Mouse (Mus musculus) C2C12 (cell line): ENCODE measurements at regions not wholly inside any gene's neighbourhood (a gene's known extent, or its start where the extent isn't known, plus 50 kb on each side); places are given as distances from the start of the nearest gene placed in this dataset.

ENCODE experiments used
- H3K27me3 ChIP-seq: one replicate; pipeline ENCODE4 v1.6.1; 2011; ENCODE audit not compliant: control insufficient read depth, insufficient read depth, insufficient read length
- H3K36me3 ChIP-seq: one replicate; pipeline ENCODE4 v1.6.1; 2011; ENCODE audit not compliant: control insufficient read depth, insufficient read depth
- H3K4me3 ChIP-seq: one replicate; pipeline ENCODE4 v1.5.1; 2011; ENCODE audit warnings: mild to moderate bottlenecking, control low read depth; ENCODE audit not compliant: poor library complexity, insufficient read depth, severe bottlenecking
- H3K79me2 ChIP-seq: one replicate; pipeline ENCODE4 v1.6.1; 2011; ENCODE audit not compliant: control insufficient read depth, insufficient read depth
- H3K79me3 ChIP-seq: one replicate; pipeline ENCODE4 v1.6.1; 2011; ENCODE audit warnings: low read depth, control low read depth
- H3ac ChIP-seq: one replicate; pipeline ENCODE3; 2011; ENCODE audit warnings: low read depth; ENCODE audit not compliant: control insufficient read depth, insufficient read length
- CEBPB ChIP-seq: IDR thresholded peaks from one replicate; pipeline ENCODE4 v1.6.1; 2011; ENCODE audit warnings: low read depth, mild to moderate bottlenecking, control low read depth, moderate library complexity
- CTCF ChIP-seq: IDR thresholded peaks from one replicate; pipeline ENCODE4 v1.5.1; 2011; ENCODE audit not compliant: control insufficient read depth, insufficient read depth, insufficient read length
- FOSL1 ChIP-seq: IDR thresholded peaks from one replicate; pipeline ENCODE4 v1.8.0; 2011; ENCODE audit warnings: mild to moderate bottlenecking, low read length; ENCODE audit not compliant: poor library complexity, insufficient read depth, severe bottlenecking
- MAX ChIP-seq: IDR thresholded peaks from one replicate; pipeline ENCODE4 v1.6.1; 2011; ENCODE audit warnings: mild to moderate bottlenecking, control low read depth
- MYOD1 ChIP-seq: IDR thresholded peaks from one replicate; pipeline ENCODE4 v1.6.1; 2011; ENCODE audit warnings: low read depth; ENCODE audit not compliant: control insufficient read depth, insufficient read length
- MYOG ChIP-seq: IDR thresholded peaks from one replicate; pipeline ENCODE4 v1.6.1; 2011; ENCODE audit not compliant: control insufficient read depth, insufficient read length; ENCODE audit errors: extremely low read depth
- USF1 ChIP-seq: IDR thresholded peaks from one replicate; pipeline ENCODE4 v1.6.1; 2011; ENCODE audit warnings: low read depth, mild to moderate bottlenecking, control low read depth, moderate library complexity

DNA sequence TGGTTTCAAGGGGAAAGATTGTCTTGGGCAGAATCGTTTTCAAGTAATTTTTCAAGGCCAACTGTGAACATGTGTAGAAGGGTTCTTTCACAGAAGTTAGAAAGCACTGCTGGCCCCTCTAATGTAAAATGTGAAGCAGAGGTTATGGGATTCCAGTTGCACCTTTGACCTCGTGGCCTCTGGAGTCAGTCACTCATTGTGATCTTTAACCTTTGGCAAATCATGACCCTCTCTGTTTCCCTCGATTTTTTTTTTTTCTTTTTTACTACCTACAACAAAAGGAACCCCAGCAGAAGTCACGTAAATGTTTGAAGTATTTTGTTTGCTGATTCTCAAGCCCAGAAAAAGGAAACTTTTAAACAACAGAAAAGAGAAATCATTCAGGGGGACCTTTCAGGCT, 234.8 kb upstream of the Gpc5 start:
- Histone ChIP-seq H3ac (no peak overlapping the region), H3K79me3 (no peaks in the 10 kb centered on the region), H3K79me2 (no peaks in the 10 kb centered on the region), H3K4me3 (no peak overlapping the region), H3K27me3 (no peaks in the 10 kb centered on the region), H3K36me3 (no peaks in the 10 kb centered on the region)
- no peak for TF ChIP-seq CEBPB
- no peak for TF ChIP-seq CTCF
- no peak for TF ChIP-seq MYOG
- TF ChIP-seq FOSL1: no peak
- TF ChIP-seq USF1: no peak
- TF ChIP-seq MAX: no peak
- TF ChIP-seq MYOD1: no peak

DNA sequence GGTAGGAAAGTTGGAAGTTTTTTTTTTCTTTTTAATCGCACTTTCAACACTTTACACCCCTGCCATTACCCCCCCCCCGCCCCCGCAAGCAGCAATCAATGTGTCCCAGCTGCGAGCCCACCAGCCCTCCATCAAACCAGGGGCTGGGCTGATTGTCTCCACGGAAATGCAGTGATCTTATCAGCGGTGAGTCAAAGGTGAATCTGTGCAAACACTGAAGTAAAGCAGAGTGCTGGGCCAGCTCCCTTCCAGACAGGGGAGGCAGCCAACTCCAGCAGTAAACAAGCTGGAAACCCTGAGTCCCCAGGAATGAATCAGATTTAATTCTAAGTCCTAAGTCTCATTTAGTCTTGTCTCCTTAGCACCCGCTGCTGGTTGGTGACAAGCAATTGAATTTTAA, 234.3 kb upstream of the Gpc5 start:
- Histone ChIP-seq H3K79me2 (no peaks in the 10 kb centered on the region), H3K79me3 (no peaks in the 10 kb centered on the region), H3ac (no peak overlapping the region), H3K4me3 (no peak overlapping the region), H3K36me3 (no peaks in the 10 kb centered on the region), H3K27me3 (no peaks in the 10 kb centered on the region)
- TF ChIP-seq USF1: no peak
- no peak for TF ChIP-seq CTCF
- no peak for TF ChIP-seq MYOD1
- TF ChIP-seq CEBPB: no peak
- no peak for TF ChIP-seq FOSL1

DNA sequence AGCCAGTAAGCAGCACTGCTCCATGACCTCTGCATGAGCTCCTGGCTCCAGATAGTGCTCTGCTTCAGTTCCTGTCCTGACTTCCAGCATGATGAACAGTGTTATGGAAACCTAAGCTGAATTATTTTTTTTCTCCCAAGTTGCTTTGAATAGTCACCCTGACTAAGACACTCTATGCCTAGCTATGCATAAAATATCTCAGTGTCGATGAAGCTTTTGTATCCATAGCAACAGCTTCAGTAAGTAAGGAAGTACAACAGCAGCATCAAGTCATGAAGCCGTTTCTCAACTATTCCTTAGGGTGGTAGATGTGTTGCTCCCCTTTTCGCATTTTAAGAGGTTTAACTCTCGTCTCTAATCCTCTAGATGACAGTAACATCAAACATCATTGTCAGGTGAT, 228.4 kb upstream of the Gpc5 start:
- Histone ChIP-seq H3K27me3 (no peaks in the 10 kb centered on the region), H3K79me3 (no peaks in the 10 kb centered on the region), H3K79me2 (no peaks in the 10 kb centered on the region), H3K36me3 (no peaks in the 10 kb centered on the region), H3ac (no peak overlapping the region), H3K4me3 (no peak overlapping the region)
- TF ChIP-seq CTCF (no peak), MYOD1 (no peak), FOSL1 (no peak), CEBPB (no peak), USF1 (no peak), MYOG (no peak), MAX (no peak)

DNA sequence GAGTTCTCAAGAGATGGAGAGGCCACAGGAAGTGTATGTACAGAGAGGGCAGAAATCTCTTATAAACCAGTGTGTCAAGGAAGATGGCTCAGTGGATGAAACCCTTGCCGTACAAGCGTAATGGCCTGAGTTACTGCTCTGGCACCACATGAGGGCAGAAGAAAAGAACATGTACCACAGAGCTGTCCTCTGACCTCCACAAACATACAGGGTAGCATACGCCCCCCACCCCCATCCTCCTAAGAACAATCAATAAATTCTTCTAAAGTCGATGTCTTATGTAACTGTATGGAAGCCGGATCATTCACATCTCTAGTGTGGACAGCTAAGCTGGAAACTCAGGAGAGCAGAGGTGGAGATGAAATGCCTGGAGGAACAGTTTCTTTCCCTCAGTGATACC, 227.9 kb upstream of the Gpc5 start:
- H3K36me3 ChIP-seq: no peaks in the 10 kb centered on the region
- no peaks in the 10 kb centered on the region for H3K79me3 ChIP-seq
- TF ChIP-seq MYOD1 (no peak), MAX (no peak), MYOG (no peak), CEBPB (no peak), FOSL1 (no peak), CTCF (no peak), USF1 (no peak)
- no peak overlapping the region for H3K4me3 ChIP-seq
- H3K79me2 ChIP-seq: no peaks in the 10 kb centered on the region
- H3K27me3 ChIP-seq: no peaks in the 10 kb centered on the region
- no peak overlapping the region for H3ac ChIP-seq

DNA sequence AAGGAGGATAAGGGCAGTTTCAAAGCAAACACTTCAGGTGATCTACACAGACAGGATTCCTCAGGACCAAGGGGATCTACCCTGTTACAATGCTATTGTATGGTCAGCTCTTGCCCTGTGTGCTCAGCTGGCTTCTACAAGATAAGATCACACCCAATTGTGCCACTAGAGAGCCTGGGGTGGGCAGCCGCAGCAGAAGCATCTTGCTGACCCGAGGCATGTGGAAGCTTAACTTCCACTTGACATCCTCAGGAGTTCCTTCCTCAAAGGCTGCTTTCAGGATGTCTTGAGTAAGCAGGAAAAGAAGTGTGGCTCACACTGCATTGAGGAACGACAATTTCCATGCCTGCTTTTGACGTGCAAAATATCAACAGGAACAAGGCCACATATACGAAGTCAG, 222.8 kb upstream of the Gpc5 start:
- no peak overlapping the region for H3K4me3 ChIP-seq
- H3K36me3 ChIP-seq: no peaks in the 10 kb centered on the region
- TF ChIP-seq MYOD1 (no peak), FOSL1 (no peak), MYOG (no peak), MAX (no peak), CEBPB (no peak), CTCF (no peak), USF1 (no peak)
- H3ac ChIP-seq: no peak overlapping the region
- H3K79me3 ChIP-seq: no peaks in the 10 kb centered on the region
- no peaks in the 10 kb centered on the region for H3K79me2 ChIP-seq
- no peaks in the 10 kb centered on the region for H3K27me3 ChIP-seq

DNA sequence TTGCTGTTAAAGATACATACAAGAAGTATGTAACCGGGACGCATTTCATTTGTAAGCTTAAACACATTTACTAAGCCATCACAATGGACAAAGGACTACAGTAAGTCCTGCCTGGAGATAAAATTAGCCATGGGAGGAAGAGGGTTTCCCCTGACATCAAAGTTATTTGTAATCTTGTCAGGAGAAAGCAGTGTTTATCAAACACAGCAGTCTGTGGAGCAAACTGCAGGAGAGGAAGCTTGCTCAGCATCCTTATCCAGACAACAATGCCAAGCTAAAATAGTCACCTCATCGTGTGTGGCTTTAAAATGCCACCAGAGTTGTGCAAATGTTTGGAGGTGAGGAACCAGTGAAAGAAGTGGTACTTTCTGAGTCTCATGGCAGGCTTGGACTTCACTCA, 216.9 kb upstream of the Gpc5 start:
- Histone ChIP-seq H3K79me2 (no peaks in the 10 kb centered on the region), H3K4me3 (no peak overlapping the region), H3K36me3 (no peaks in the 10 kb centered on the region), H3K27me3 (no peaks in the 10 kb centered on the region), H3K79me3 (no peaks in the 10 kb centered on the region), H3ac (no peak overlapping the region)
- TF ChIP-seq MAX (no peak), CEBPB (no peak), FOSL1 (no peak), MYOG (no peak), CTCF (no peak), MYOD1 (no peak), USF1 (no peak)
